Mouse (Mus musculus) activated CD4-positive, CD25-positive, alpha-beta regulatory T cell, adult 4 months (primary cell): Measurements from ENCODE around the gene Ccdc93. TPM values are rescaled to one million over a fixed set of nuclear protein-coding genes. Genes with fewer than 3 reads are reported as not detected.

Source experiments
- ATAC-seq: one replicate; pipeline ENCODE4 v1.8.0; 2017
- polyA plus RNA-seq, 2 experiments: library from polyadenylated mRNA; unstranded; fragments of 100-300 nt; shearing (Covaris generic); gene quantifications; one replicate each; pipeline ENCODE4 v1.2.1; 2017

Ccdc93 gene
- polyA plus RNA-seq, 2 experiments from 2014 or later, result 15.2 to 17.5 TPM

GRCm38 (mm10) chr1:121448166-121448565 lies 17.3 kb downstream of the Ccdc93 start:
- no peak for ATAC-seq

GRCm38 (mm10) chr1:121451009-121451408 lies 20.2 kb downstream of the Ccdc93 start:
- ATAC-seq, result no peak

- ATAC-seq, result no peak
Measured at GRCm38 (mm10) chr1:121452498-121452897, 21.6 kb downstream of the Ccdc93 start.

GRCm38 (mm10) chr1:121453053-121453452 lies 22.2 kb downstream of the Ccdc93 start:
- ATAC-seq, result no peak

- no peak for ATAC-seq
Measured at GRCm38 (mm10) chr1:121454951-121455350, 24.1 kb downstream of the Ccdc93 start.

GRCm38 (mm10) chr1:121460077-121460476 lies 29.2 kb downstream of the Ccdc93 start:
- no peak for ATAC-seq

GRCm38 (mm10) chr1:121461895-121462294 lies 31.0 kb downstream of the Ccdc93 start:
- no peak for ATAC-seq

GRCm38 (mm10) chr1:121462643-121463042 lies 31.8 kb downstream of the Ccdc93 start:
- ATAC-seq, result no peak

GRCm38 (mm10) chr1:121463806-121464205 lies 33.0 kb downstream of the Ccdc93 start:
- ATAC-seq, result no peak

GRCm38 (mm10) chr1:121466276-121466675 lies 35.4 kb downstream of the Ccdc93 start:
- ATAC-seq, result no peak

GRCm38 (mm10) chr1:121468271-121468670 lies 37.4 kb downstream of the Ccdc93 start:
- ATAC-seq, result no peak

GRCm38 (mm10) chr1:121471503-121471902 lies 40.7 kb downstream of the Ccdc93 start:
- ATAC-seq, result no peak

- ATAC-seq, result no peak
Measured at GRCm38 (mm10) chr1:121477716-121478115, 46.9 kb downstream of the Ccdc93 start.

GRCm38 (mm10) chr1:121478284-121478980 lies 47.6 kb downstream of the Ccdc93 start:
- ATAC-seq, result peak; percentile 14

- ATAC-seq, result no peak
Measured at GRCm38 (mm10) chr1:121479403-121479802, 48.6 kb downstream of the Ccdc93 start.

- ATAC-seq, result no peak
Measured at GRCm38 (mm10) chr1:121483091-121483490, 52.2 kb downstream of the Ccdc93 start.

GRCm38 (mm10) chr1:121486803-121487202 lies 56.0 kb downstream of the Ccdc93 start:
- no peak for ATAC-seq

- ATAC-seq, result no peak
Measured at GRCm38 (mm10) chr1:121490241-121490640, 59.4 kb downstream of the Ccdc93 start.

GRCm38 (mm10) chr1:121497093-121497492 lies 66.2 kb downstream of the Ccdc93 start:
- ATAC-seq, result no peak

- ATAC-seq, result no peak
Measured at GRCm38 (mm10) chr1:121508729-121509128, 77.9 kb downstream of the Ccdc93 start.

GRCm38 (mm10) chr1:121510420-121511140 lies 79.7 kb downstream of the Ccdc93 start:
- ATAC-seq, result no peak

GRCm38 (mm10) chr1:121511186-121511585 lies 80.3 kb downstream of the Ccdc93 start:
- ATAC-seq, result no peak

- no peak for ATAC-seq
Measured at GRCm38 (mm10) chr1:121511966-121512365, 81.1 kb downstream of the Ccdc93 start.

- ATAC-seq, result no peak
Measured at GRCm38 (mm10) chr1:121518609-121519008, 87.8 kb downstream of the Ccdc93 start.
